Mouse (Mus musculus): ENCODE data around the gene Vash2. TPM values are rescaled to one million over a fixed set of nuclear protein-coding genes. Genes with fewer than 3 reads are reported as not detected.

Vash2 gene
- total and polyA plus RNA-seq, 2 experiments from 2014 or later: 23.5 to 39.5 TPM

DNA sequence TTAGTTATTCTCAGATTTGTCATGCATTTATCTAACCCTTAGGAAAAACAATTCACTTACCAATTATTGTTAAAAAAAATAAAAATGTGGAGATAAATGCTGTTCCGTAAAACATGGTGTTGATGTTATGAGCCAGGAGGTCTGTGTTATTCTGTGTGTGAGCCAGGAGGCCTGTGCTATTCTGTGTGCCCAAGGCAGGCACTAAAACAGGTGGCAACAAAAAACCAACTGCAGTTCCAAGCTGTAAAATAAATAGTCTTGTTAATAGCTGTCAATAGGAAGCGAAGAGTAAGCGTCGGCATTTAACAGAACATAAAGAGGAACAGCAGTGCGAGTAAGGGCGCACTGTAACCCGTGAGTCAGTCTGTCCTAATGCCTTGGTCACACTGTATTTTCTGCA, 41.9 kb upstream of the Vash2 start:
- peaks cover 24% of the 10 kb centered on the region for H3K36me3 ChIP-seq (replicated peaks; ENCODE audit: control insufficient read depth, insufficient read depth, low read length)
- no peaks in the 10 kb centered on the region for H3K9me3 ChIP-seq (replicated peaks; ENCODE audit: control insufficient read depth, low read length)
- H3K27me3 ChIP-seq (ENCODE audit: control insufficient read depth, insufficient read depth, low read length): no peaks in the 10 kb centered on the region
- DNase-seq (ENCODE audit: low spot score) (no peak), ATAC-seq (ENCODE audit: insufficient read depth, low read depth) (no peak)
- no peak overlapping the region for H3K27ac ChIP-seq (ENCODE audit: low read depth)
- 93% methylated on average over 7 of the region's 7 CpGs for WGBS
- no peak overlapping the region for H3K9ac ChIP-seq (replicated peaks; ENCODE audit: low read depth, low read length)
- TF ChIP-seq CTCF (IDR thresholded peaks at IDR 0.05; ENCODE audit: low read depth): no peak
- TF ChIP-seq EP300 (IDR thresholded peaks at IDR 0.05; ENCODE audit: low read depth): no peak
- 0 out of 2 replicates have a peak, but pooled peaks cover 13% of the 10 kb centered on the region for H3K4me1 ChIP-seq (ENCODE audit: control insufficient read depth, insufficient read depth)
- H3K4me3 ChIP-seq (ENCODE audit: low read depth, low read length): no peak overlapping the region
- no peak overlapping the region for H3K4me2 ChIP-seq (ENCODE audit: low read depth, low read length)

- no peak for DNase-seq (ENCODE audit: low spot score)
- Histone ChIP-seq H3K27ac (ENCODE audit: low read depth) (no peak overlapping the region), H3K27me3 (ENCODE audit: control insufficient read depth, insufficient read depth, low read length) (no peaks in the 10 kb centered on the region), H3K4me3 (ENCODE audit: low read depth, low read length) (no peak overlapping the region), H3K4me1 (ENCODE audit: control insufficient read depth, insufficient read depth) (0 out of 2 replicates have a peak, but pooled peaks cover 11% of the 10 kb centered on the region), H3K4me2 (ENCODE audit: low read depth, low read length) (no peak overlapping the region), H3K9ac (replicated peaks; ENCODE audit: low read depth, low read length) (no peak overlapping the region), H3K36me3 (replicated peaks; ENCODE audit: control insufficient read depth, insufficient read depth, low read length) (peaks cover 24% of the 10 kb centered on the region), H3K9me3 (replicated peaks; ENCODE audit: control insufficient read depth, low read length) (no peaks in the 10 kb centered on the region)
- ATAC-seq (ENCODE audit: insufficient read depth, low read depth): no peak
- WGBS: 78% methylated on average over 3 of the region's 3 CpGs
- TF ChIP-seq CTCF (IDR thresholded peaks at IDR 0.05; ENCODE audit: low read depth): no peak
- no peak for TF ChIP-seq EP300 (IDR thresholded peaks at IDR 0.05; ENCODE audit: low read depth)
Observed at GRCm38 (mm10) chr1:191020217-191020924, 41.3 kb upstream of the Vash2 start.

DNA sequence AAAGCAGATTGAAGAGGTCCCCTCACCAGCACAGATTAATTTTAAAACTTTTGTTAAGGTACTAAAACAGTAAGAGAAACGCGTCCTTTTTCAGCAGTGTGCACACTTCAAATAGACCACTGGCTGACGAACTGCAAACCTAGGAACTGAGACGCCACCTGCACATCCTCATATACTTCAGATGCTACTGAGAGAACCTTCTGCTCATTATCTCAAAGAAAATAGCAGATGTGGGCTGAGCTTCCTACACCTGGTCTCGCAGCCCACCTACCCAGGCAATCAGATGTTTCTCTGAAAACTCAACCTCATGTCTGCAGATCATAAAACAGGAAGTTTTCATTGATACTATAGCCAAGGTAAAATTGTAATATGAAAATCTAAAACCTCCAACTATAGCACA, 40.7 kb upstream of the Vash2 start:
- 88% methylated on average over 5 of the region's 5 CpGs for WGBS
- Histone ChIP-seq H3K9ac (replicated peaks; ENCODE audit: low read depth, low read length) (no peak overlapping the region), H3K36me3 (replicated peaks; ENCODE audit: control insufficient read depth, insufficient read depth, low read length) (peaks cover 25% of the 10 kb centered on the region), H3K4me3 (ENCODE audit: low read depth, low read length) (no peak overlapping the region), H3K4me2 (ENCODE audit: low read depth, low read length) (no peak overlapping the region), H3K9me3 (replicated peaks; ENCODE audit: control insufficient read depth, low read length) (no peaks in the 10 kb centered on the region), H3K27ac (ENCODE audit: low read depth) (no peak overlapping the region), H3K4me1 (ENCODE audit: control insufficient read depth, insufficient read depth) (0 out of 2 replicates have a peak, but pooled peaks cover 6% of the 10 kb centered on the region), H3K27me3 (ENCODE audit: control insufficient read depth, insufficient read depth, low read length) (no peaks in the 10 kb centered on the region)
- TF ChIP-seq CTCF (IDR thresholded peaks at IDR 0.05; ENCODE audit: low read depth) (no peak), EP300 (IDR thresholded peaks at IDR 0.05; ENCODE audit: low read depth) (no peak)
- ATAC-seq (ENCODE audit: insufficient read depth, low read depth): no peak
- DNase-seq (ENCODE audit: low spot score): no peak

DNA sequence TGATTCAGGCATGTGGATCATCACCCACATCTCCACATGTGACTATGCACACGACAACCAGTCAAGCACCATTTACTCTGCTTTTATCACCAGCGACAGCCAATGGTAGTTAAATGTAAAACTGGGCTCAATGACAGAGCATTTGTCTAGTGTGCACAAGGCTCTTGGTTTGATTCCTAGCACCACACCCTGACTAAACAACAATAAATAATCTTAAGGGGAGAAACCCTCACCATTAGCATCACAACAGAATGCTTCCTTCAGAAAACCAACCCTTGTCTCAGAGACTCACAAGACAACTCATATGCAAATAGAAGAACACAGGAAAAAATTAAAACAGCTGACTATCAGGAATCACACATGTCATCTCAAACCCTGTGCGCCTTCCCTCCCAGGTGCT, 35.2 kb upstream of the Vash2 start:
- Histone ChIP-seq H3K36me3 (replicated peaks; ENCODE audit: control insufficient read depth, insufficient read depth, low read length) (peaks cover 45% of the 10 kb centered on the region), H3K4me3 (ENCODE audit: low read depth, low read length) (no peak overlapping the region), H3K9me3 (replicated peaks; ENCODE audit: control insufficient read depth, low read length) (no peaks in the 10 kb centered on the region), H3K27me3 (ENCODE audit: control insufficient read depth, insufficient read depth, low read length) (no peaks in the 10 kb centered on the region), H3K4me1 (ENCODE audit: control insufficient read depth, insufficient read depth) (no peaks in the 10 kb centered on the region), H3K4me2 (ENCODE audit: low read depth, low read length) (no peak overlapping the region), H3K9ac (replicated peaks; ENCODE audit: low read depth, low read length) (no peak overlapping the region), H3K27ac (ENCODE audit: low read depth) (no peak overlapping the region)
- 93% methylated on average over 3 of the region's 3 CpGs for WGBS
- no peak for DNase-seq (ENCODE audit: low spot score)
- no peak for ATAC-seq (ENCODE audit: insufficient read depth, low read depth)
- no peak for TF ChIP-seq CTCF (IDR thresholded peaks at IDR 0.05; ENCODE audit: low read depth)
- no peak for TF ChIP-seq EP300 (IDR thresholded peaks at IDR 0.05; ENCODE audit: low read depth)

GRCm38 (mm10) chr1:191008707-191009106, 29.6 kb upstream of the Vash2 start:
- peak; percentile 24; the same call in 1 of the 2 replicates for TF ChIP-seq CTCF (IDR thresholded peaks at IDR 0.05; ENCODE audit: low read depth)
- no peak for TF ChIP-seq EP300 (IDR thresholded peaks at IDR 0.05; ENCODE audit: low read depth)
- Histone ChIP-seq H3K9me3 (replicated peaks; ENCODE audit: control insufficient read depth, low read length) (no peaks in the 10 kb centered on the region), H3K4me1 (ENCODE audit: control insufficient read depth, insufficient read depth) (no peaks in the 10 kb centered on the region), H3K36me3 (replicated peaks; ENCODE audit: control insufficient read depth, insufficient read depth, low read length) (peaks cover 63% of the 10 kb centered on the region), H3K4me2 (ENCODE audit: low read depth, low read length) (no peak overlapping the region), H3K9ac (replicated peaks; ENCODE audit: low read depth, low read length) (no peak overlapping the region), H3K27me3 (ENCODE audit: control insufficient read depth, insufficient read depth, low read length) (no peaks in the 10 kb centered on the region), H3K4me3 (ENCODE audit: low read depth, low read length) (no peak overlapping the region), H3K27ac (ENCODE audit: low read depth) (no peak overlapping the region)
- WGBS: 96% methylated on average over 5 of the region's 5 CpGs
- no peak for ATAC-seq (ENCODE audit: insufficient read depth, low read depth)
- no peak for DNase-seq (ENCODE audit: low spot score)

- TF ChIP-seq EP300 (IDR thresholded peaks at IDR 0.05; ENCODE audit: low read depth) (no peak), CTCF (IDR thresholded peaks at IDR 0.05; ENCODE audit: low read depth) (peak; percentile 45)
- ATAC-seq (ENCODE audit: insufficient read depth, low read depth): no peak
- H3K4me1 ChIP-seq (ENCODE audit: control insufficient read depth, insufficient read depth): no peaks in the 10 kb centered on the region
- DNase-seq (ENCODE audit: low spot score): no peak
- no peak overlapping the region for H3K9ac ChIP-seq (replicated peaks; ENCODE audit: low read depth, low read length)
- no peak overlapping the region for H3K4me2 ChIP-seq (ENCODE audit: low read depth, low read length)
- peaks cover 8% of the 10 kb centered on the region for H3K9me3 ChIP-seq (replicated peaks; ENCODE audit: control insufficient read depth, low read length)
- peaks cover 16% of the 10 kb centered on the region for H3K36me3 ChIP-seq (replicated peaks; ENCODE audit: control insufficient read depth, insufficient read depth, low read length)
- no peak overlapping the region for H3K27ac ChIP-seq (ENCODE audit: low read depth)
- H3K4me3 ChIP-seq (ENCODE audit: low read depth, low read length): no peak overlapping the region
- no peaks in the 10 kb centered on the region for H3K27me3 ChIP-seq (ENCODE audit: control insufficient read depth, insufficient read depth, low read length)
- 66% methylated on average over 6 of the region's 6 CpGs for WGBS
Observed at GRCm38 (mm10) chr1:191002201-191002600, 23.1 kb upstream of the Vash2 start.
